Mouse (Mus musculus) liver, adult 2 months (tissue): ENCODE measurements around the gene Scube2. TPM values are rescaled to one million over a fixed set of nuclear protein-coding genes. Genes with fewer than 3 reads are reported as not detected.

ENCODE experiments used
- DNase-seq: peaks from one replicate; pipeline ENCODE4 v3.0.0-alpha.2; 2011; ENCODE audit warnings: low read depth, low spot score; ENCODE audit errors: extremely low read depth
- H3K27ac ChIP-seq: fragments of 200-500 bp; replicated peaks from 2 replicates; pipeline ENCODE4 v1.5.1; 2012; ENCODE audit warnings: low read depth, mild to moderate bottlenecking, control low read depth, inconsistent platforms, low read length; ENCODE audit not compliant: insufficient read depth
- H3K27me3 ChIP-seq: fragments of 200-500 bp; 2 replicates; pipeline ENCODE4 v1.6.1; 2012; ENCODE audit warnings: mild to moderate bottlenecking, moderate library complexity, low read length, inconsistent platforms; ENCODE audit not compliant: control insufficient read depth, insufficient read depth
- H3K36me3 ChIP-seq: fragments of 200-500 bp; 2 replicates; pipeline ENCODE4 v1.6.1; 2012; ENCODE audit warnings: low read length, inconsistent platforms; ENCODE audit not compliant: control insufficient read depth, insufficient read depth
- H3K4me1 ChIP-seq: fragments of 200-500 bp; 2 replicates; pipeline ENCODE4 v1.6.1; 2011; ENCODE audit warnings: low read length; ENCODE audit not compliant: control insufficient read depth, insufficient read depth
- H3K4me3 ChIP-seq: fragments of 200-500 bp; 2 replicates; pipeline ENCODE4 v1.5.1; 2011; ENCODE audit warnings: low read depth, mild to moderate bottlenecking, control low read depth, low read length, moderate library complexity; ENCODE audit not compliant: insufficient read depth
- H3K79me2 ChIP-seq: fragments of 200-500 bp; 2 replicates; pipeline ENCODE4 v1.6.1; 2012; ENCODE audit warnings: inconsistent platforms, mild to moderate bottlenecking, low read length, moderate library complexity; ENCODE audit not compliant: control insufficient read depth, insufficient read depth
- H3K9ac ChIP-seq: fragments of 200-500 bp; 2 replicates; pipeline ENCODE4 v1.6.1; 2012; ENCODE audit warnings: low read depth, mild to moderate bottlenecking, control low read depth, inconsistent platforms, low read length
- CTCF ChIP-seq: fragments of 200-500 bp; IDR thresholded peaks from 2 replicates; pipeline ENCODE4 v1.5.1; 2011; ENCODE audit warnings: low read depth, low read length, control low read depth
- POLR2A ChIP-seq: fragments of 200-500 bp; IDR thresholded peaks from 2 replicates; pipeline ENCODE4 v1.6.1; 2011; ENCODE audit warnings: low read length, control low read depth; ENCODE audit not compliant: insufficient read depth; ENCODE audit errors: extremely low read depth
- WGBS: fragments of 180-500 bp; shearing (Covaris S2); methylation state at CpG from one replicate; pipeline ENCODE4 v1.1.7; 2018; 5-methylcytosine and 5-hydroxymethylcytosine counted together
- polyA plus RNA-seq: library from polyadenylated mRNA; depleted of rRNA; stranded (reverse); fragments of >200 nt; gene quantifications from 2 replicates; pipeline ENCODE4 v1.2.3, GENCODE M21; 2012
- total RNA-seq: library from RNA; depleted of rRNA; stranded (reverse); fragments of >200 nt; gene quantifications from 2 replicates; pipeline ENCODE4 v1.2.3, GENCODE M21; 2014

Scube2 gene
- total and polyA plus RNA-seq, 2 experiments: under 0.01 TPM; not detected in 1

DNA sequence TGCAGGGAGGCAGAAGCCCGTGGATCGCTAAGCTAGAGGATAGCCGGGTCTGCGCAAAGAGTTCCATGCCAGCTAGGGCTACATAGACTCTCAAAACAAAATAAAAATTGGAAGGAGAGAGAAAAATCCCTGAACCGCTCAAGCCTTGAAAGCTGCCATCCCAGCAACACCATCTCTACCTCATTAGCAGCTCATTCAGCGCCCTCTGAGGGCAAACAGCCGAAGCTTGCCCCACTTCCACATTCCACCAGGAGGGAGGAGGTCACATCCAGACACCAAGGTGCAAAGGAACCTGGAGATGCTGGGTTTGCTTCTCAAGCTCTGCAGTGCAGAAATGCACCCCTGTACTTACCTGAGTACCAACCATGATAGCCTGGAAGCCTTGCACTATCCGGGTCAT lies 10.6 kb upstream of the Scube2 start:
- 72% methylated on average over 8 of the region's 8 CpGs for WGBS
- no peaks in the 10 kb centered on the region for H3K4me1 ChIP-seq
- no peak for DNase-seq
- H3K9ac ChIP-seq: no peak overlapping the region
- H3K27me3 ChIP-seq: no peaks in the 10 kb centered on the region
- no peak overlapping the region for H3K27ac ChIP-seq
- no peak overlapping the region for H3K4me3 ChIP-seq
- H3K36me3 ChIP-seq: no peaks in the 10 kb centered on the region
- no peaks in the 10 kb centered on the region for H3K79me2 ChIP-seq
- TF ChIP-seq CTCF (no peak), POLR2A (no peak)

GRCm38 (mm10) chr7:109875598-109875997 lies 10.1 kb upstream of the Scube2 start:
- no peaks in the 10 kb centered on the region for H3K79me2 ChIP-seq
- no peaks in the 10 kb centered on the region for H3K27me3 ChIP-seq
- H3K4me1 ChIP-seq: no peaks in the 10 kb centered on the region
- H3K27ac ChIP-seq: no peak overlapping the region
- no peak for TF ChIP-seq POLR2A
- TF ChIP-seq CTCF: no peak
- no peak for DNase-seq
- no peak overlapping the region for H3K4me3 ChIP-seq
- no peak overlapping the region for H3K9ac ChIP-seq
- 73% methylated on average over 3 of the region's 3 CpGs for WGBS
- no peaks in the 10 kb centered on the region for H3K36me3 ChIP-seq

- TF ChIP-seq POLR2A (no peak), CTCF (no peak)
- no peak overlapping the region for H3K4me3 ChIP-seq
Measured at GRCm38 (mm10) chr7:109875033-109875432, 9.6 kb upstream of the Scube2 start.

GRCm38 (mm10) chr7:109873170-109873569 lies 7.7 kb upstream of the Scube2 start:
- DNase-seq: no peak
- H3K27me3 ChIP-seq: no peaks in the 10 kb centered on the region
- 48% methylated on average over 5 of the region's 5 CpGs for WGBS
- H3K79me2 ChIP-seq: no peaks in the 10 kb centered on the region
- H3K36me3 ChIP-seq: no peaks in the 10 kb centered on the region
- no peak overlapping the region for H3K9ac ChIP-seq
- H3K27ac ChIP-seq: no peak overlapping the region
- no peak overlapping the region for H3K4me3 ChIP-seq
- no peaks in the 10 kb centered on the region for H3K4me1 ChIP-seq
- TF ChIP-seq POLR2A: no peak
- no peak for TF ChIP-seq CTCF

More at GRCm38 (mm10) chr7:109875033-109875432, 9.6 kb upstream of the Scube2 start:
- no peak overlapping the region for H3K9ac ChIP-seq
- H3K4me1 ChIP-seq: no peaks in the 10 kb centered on the region
- H3K27me3 ChIP-seq: no peaks in the 10 kb centered on the region
- H3K79me2 ChIP-seq: no peaks in the 10 kb centered on the region
- no peaks in the 10 kb centered on the region for H3K36me3 ChIP-seq
- no peak for DNase-seq
- H3K27ac ChIP-seq: no peak overlapping the region

GRCm38 (mm10) chr7:109871232-109871631 lies 5.8 kb upstream of the Scube2 start:
- Histone ChIP-seq H3K27me3 (no peaks in the 10 kb centered on the region), H3K36me3 (no peaks in the 10 kb centered on the region), H3K9ac (no peak overlapping the region), H3K79me2 (no peaks in the 10 kb centered on the region), H3K4me1 (no peaks in the 10 kb centered on the region), H3K4me3 (no peak overlapping the region), H3K27ac (no peak overlapping the region)
- DNase-seq: no peak
- TF ChIP-seq CTCF (no peak), POLR2A (no peak)
- 66% methylated on average over 5 of the region's 5 CpGs for WGBS

DNA sequence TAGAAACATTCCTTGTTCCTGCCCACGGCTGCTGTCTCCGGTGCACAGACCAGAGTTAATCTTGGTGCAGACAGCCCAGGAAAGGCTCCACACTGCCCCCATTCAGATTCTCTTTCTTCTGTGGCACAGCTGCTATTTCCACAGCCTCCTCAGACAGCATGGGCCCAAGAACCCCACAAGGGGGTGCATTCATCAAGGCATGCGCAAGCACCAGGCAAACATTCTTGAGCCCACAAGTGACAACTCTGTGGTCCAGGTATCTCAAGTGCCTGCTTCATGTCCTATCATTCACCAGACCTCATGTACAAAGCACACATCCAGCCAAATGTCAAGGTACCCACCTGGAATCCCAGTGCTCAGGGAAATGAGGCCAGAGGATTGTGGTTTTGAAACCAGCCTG lies 3.0 kb upstream of the Scube2 start:
- H3K27ac ChIP-seq: no peak overlapping the region
- H3K27me3 ChIP-seq: no peaks in the 10 kb centered on the region
- H3K4me1 ChIP-seq: no peaks in the 10 kb centered on the region
- TF ChIP-seq CTCF (no peak), POLR2A (no peak)
- WGBS: 74% methylated on average over 3 of the region's 3 CpGs
- no peaks in the 10 kb centered on the region for H3K79me2 ChIP-seq
- no peak overlapping the region for H3K9ac ChIP-seq
- H3K4me3 ChIP-seq: no peak overlapping the region
- DNase-seq: no peak
- H3K36me3 ChIP-seq: no peaks in the 10 kb centered on the region
